Mouse (Mus musculus) embryonic facial prominence, embryonic 12.5 days (tissue): ENCODE results near the gene Grin3b. TPM values are rescaled to one million over a fixed set of nuclear protein-coding genes. Genes with fewer than 3 reads are reported as not detected.
A peak's percentile ranks its signal among the peaks of the same experiment; 100 is the strongest.

Experiments used
- ATAC-seq: fragments of 200-750 bp; cut with Nextera tagmentation; 2 replicates; pipeline ENCODE4 v1.8.0; 2017; ENCODE audit not compliant: insufficient number of reproducible peaks, insufficient read depth, low FRiP score, low TSS enrichment
- H3K27ac ChIP-seq: fragments of 300-500 bp; sonication (generic); 2 replicates; pipeline ENCODE4 v1.5.1; 2016; ENCODE audit warnings: mild to moderate bottlenecking
- H3K27me3 ChIP-seq: fragments of 300-500 bp; sonication (generic); 2 replicates; pipeline ENCODE4 v1.6.1; 2016; ENCODE audit warnings: mild to moderate bottlenecking, moderate library complexity
- H3K36me3 ChIP-seq: fragments of 300-500 bp; sonication (generic); 2 replicates; pipeline ENCODE4 v1.6.1; 2016; ENCODE audit warnings: mild to moderate bottlenecking
- H3K4me1 ChIP-seq: fragments of 300-500 bp; sonication (generic); 2 replicates; pipeline ENCODE4 v1.6.1; 2016
- H3K4me2 ChIP-seq: fragments of 300-500 bp; sonication (generic); replicated peaks from 2 replicates; pipeline ENCODE4 v1.6.1; 2016; ENCODE audit warnings: mild to moderate bottlenecking, moderate library complexity
- H3K4me3 ChIP-seq: fragments of 300-500 bp; sonication (generic); 2 replicates; pipeline ENCODE4 v1.5.1; 2016; ENCODE audit warnings: mild to moderate bottlenecking
- H3K9ac ChIP-seq: fragments of 300-500 bp; sonication (generic); 2 replicates; pipeline ENCODE4 v1.6.1; 2016; ENCODE audit warnings: mild to moderate bottlenecking, moderate library complexity
- H3K9me3 ChIP-seq: fragments of 300-500 bp; sonication (generic); 2 replicates; pipeline ENCODE4 v1.6.1; 2016; ENCODE audit warnings: mild to moderate bottlenecking, moderate library complexity
- WGBS: fragments of 180-500 bp; shearing (Covaris S2); methylation state at CpG from one replicate; pipeline ENCODE4 v1.1.7; 2016; 5-methylcytosine and 5-hydroxymethylcytosine counted together
- polyA plus RNA-seq: library from polyadenylated mRNA; unstranded; fragments of >200 nt; fragmentation: Nextera tagmentation; extraction: Ambion mirVana; gene quantifications from 2 replicates; pipeline ENCODE4 v1.2.1, GENCODE M21; 2016

The Grin3b gene
- polyA plus RNA-seq, 1 experiment from 2014 or later: 0.92 TPM

- Histone ChIP-seq H3K36me3 (peaks cover 3% of the 10 kb centered on the region; the same call in 1 of the 2 replicates), H3K4me1 (peaks cover under 1% of the 10 kb centered on the region), H3K27me3 (peaks cover 62% of the 10 kb centered on the region), H3K9ac (no peak overlapping the region), H3K27ac (no peak overlapping the region), H3K9me3 (peaks cover 11% of the 10 kb centered on the region), H3K4me3 (no peak overlapping the region), H3K4me2 (no peak overlapping the region)
- ATAC-seq: no peak
- 24% methylated on average over 25 of the region's 25 CpGs for WGBS
These were observed 43.1 kb downstream of the Grin3b start for GRCm38 (mm10) chr10:80013609-80014008.

- Histone ChIP-seq H3K4me1 (peaks cover 10% of the 10 kb centered on the region), H3K9ac (no peak overlapping the region), H3K27ac (no peak overlapping the region), H3K36me3 (peaks cover 3% of the 10 kb centered on the region; the same call in 1 of the 2 replicates), H3K4me2 (no peak overlapping the region), H3K27me3 (peaks cover 66% of the 10 kb centered on the region), H3K4me3 (no peak overlapping the region), H3K9me3 (peaks cover 11% of the 10 kb centered on the region)
- no peak for ATAC-seq
- 20% methylated on average over 28 of the region's 28 CpGs for WGBS
These were observed 44.2 kb downstream of the Grin3b start for GRCm38 (mm10) chr10:80014484-80015290.

GRCm38 (mm10) chr10:80015583-80015982 lies 45.1 kb downstream of the Grin3b start:
- Histone ChIP-seq H3K4me1 (peaks cover 17% of the 10 kb centered on the region), H3K9me3 (peaks cover 7% of the 10 kb centered on the region), H3K4me2 (no peak overlapping the region), H3K9ac (no peak overlapping the region), H3K36me3 (peaks cover 3% of the 10 kb centered on the region; the same call in 1 of the 2 replicates), H3K27ac (no peak overlapping the region), H3K4me3 (no peak overlapping the region), H3K27me3 (peaks cover 69% of the 10 kb centered on the region)
- 84% methylated on average over 10 of the region's 10 CpGs for WGBS
- ATAC-seq: no peak

- H3K4me3 ChIP-seq: no peak within 1 kb of the TSS
- no peak for ATAC-seq
- no peaks in the 10 kb centered on the region for H3K9me3 ChIP-seq
- no peak within 1 kb of the TSS for H3K9ac ChIP-seq
- H3K36me3 ChIP-seq: peaks cover 3% of the 10 kb centered on the region; the same call in 1 of the 2 replicates
- peaks cover 19% of the 10 kb centered on the region for H3K4me1 ChIP-seq
- H3K4me2 ChIP-seq: no peak within 1 kb of the TSS
- 68% methylated on average over 11 of the region's 11 CpGs for WGBS
- peaks cover 65% of the 10 kb centered on the region for H3K27me3 ChIP-seq
- H3K27ac ChIP-seq: no peak within 1 kb of the TSS
These were observed 46.0 kb downstream of the Grin3b start, which contains the start of gene Arhgap45 for GRCm38 (mm10) chr10:80016511-80016910. Gene Arhgap45, plus strand, starts transcription at chr10:80016653.

GRCm38 (mm10) chr10:80016931-80017330 lies 46.4 kb downstream of the Grin3b start:
- no peak overlapping the region for H3K4me3 ChIP-seq
- peaks cover 19% of the 10 kb centered on the region for H3K4me1 ChIP-seq
- peaks cover 1% of the 10 kb centered on the region; the same call in 1 of the 2 replicates for H3K36me3 ChIP-seq
- H3K9me3 ChIP-seq: no peaks in the 10 kb centered on the region
- H3K4me2 ChIP-seq: no peak overlapping the region
- H3K9ac ChIP-seq: no peak overlapping the region
- no peak overlapping the region for H3K27ac ChIP-seq
- no peak for ATAC-seq
- WGBS: 90% methylated on average over 10 of the region's 10 CpGs
- peaks cover 60% of the 10 kb centered on the region for H3K27me3 ChIP-seq

- Histone ChIP-seq H3K4me1 (peaks cover 19% of the 10 kb centered on the region), H3K36me3 (no peaks in the 10 kb centered on the region), H3K4me3 (no peak overlapping the region), H3K4me2 (no peak overlapping the region), H3K9me3 (no peaks in the 10 kb centered on the region), H3K9ac (no peak overlapping the region), H3K27me3 (peaks cover 56% of the 10 kb centered on the region), H3K27ac (no peak overlapping the region)
- ATAC-seq: no peak
- WGBS: 81% methylated on average over 3 of the region's 3 CpGs
These were observed 46.8 kb downstream of the Grin3b start for GRCm38 (mm10) chr10:80017361-80017760.

- Histone ChIP-seq H3K27ac (no peak overlapping the region), H3K9ac (no peak overlapping the region), H3K4me3 (no peak overlapping the region), H3K4me1 (peaks cover 19% of the 10 kb centered on the region), H3K27me3 (peaks cover 53% of the 10 kb centered on the region), H3K36me3 (no peaks in the 10 kb centered on the region), H3K4me2 (no peak overlapping the region), H3K9me3 (no peaks in the 10 kb centered on the region)
- 83% methylated on average over 14 of the region's 14 CpGs for WGBS
- no peak for ATAC-seq
These were observed 47.3 kb downstream of the Grin3b start for GRCm38 (mm10) chr10:80017771-80018170.

- no peak overlapping the region for H3K27ac ChIP-seq
- H3K9ac ChIP-seq: peak overlapping the region; percentile 17; the same call in 1 of the 2 replicates
- H3K4me2 ChIP-seq: peak overlapping the region; percentile 28
- H3K36me3 ChIP-seq: no peaks in the 10 kb centered on the region
- H3K4me3 ChIP-seq: no peak overlapping the region
- H3K27me3 ChIP-seq: peaks cover 43% of the 10 kb centered on the region
- 6% methylated on average over 10 of the region's 15 CpGs for WGBS
- no peaks in the 10 kb centered on the region for H3K9me3 ChIP-seq
- peaks cover 19% of the 10 kb centered on the region for H3K4me1 ChIP-seq
- ATAC-seq: 0 out of 2 replicates have a peak, but pooled peaks have one; percentile 8
These were observed 48.3 kb downstream of the Grin3b start for GRCm38 (mm10) chr10:80018739-80019297.

GRCm38 (mm10) chr10:80019471-80020131 lies 49.1 kb downstream of the Grin3b start:
- H3K36me3 ChIP-seq: no peaks in the 10 kb centered on the region
- 6% methylated on average over 20 of the region's 20 CpGs for WGBS
- H3K27ac ChIP-seq: no peak overlapping the region
- peaks cover 19% of the 10 kb centered on the region for H3K4me1 ChIP-seq
- H3K9ac ChIP-seq: peak overlapping the region; percentile 15
- H3K4me3 ChIP-seq: peak overlapping the region; percentile 8
- peak overlapping the region; percentile 28 for H3K4me2 ChIP-seq
- no peaks in the 10 kb centered on the region for H3K9me3 ChIP-seq
- ATAC-seq: peak; percentile 45
- H3K27me3 ChIP-seq: peaks cover 35% of the 10 kb centered on the region

GRCm38 (mm10) chr10:80020191-80020590 lies 49.7 kb downstream of the Grin3b start:
- 20% methylated on average over 11 of the region's 11 CpGs for WGBS
- ATAC-seq: no peak
- Histone ChIP-seq H3K27ac (no peak overlapping the region), H3K9ac (peak overlapping the region; percentile 15), H3K36me3 (no peaks in the 10 kb centered on the region), H3K4me1 (peaks cover 19% of the 10 kb centered on the region), H3K4me2 (peak overlapping the region; percentile 28), H3K27me3 (peaks cover 29% of the 10 kb centered on the region), H3K4me3 (peak overlapping the region; percentile 8), H3K9me3 (no peaks in the 10 kb centered on the region)

GRCm38 (mm10) chr10:80020603-80021319 lies 50.2 kb downstream of the Grin3b start:
- no peak for ATAC-seq
- Histone ChIP-seq H3K4me1 (peaks cover 19% of the 10 kb centered on the region), H3K27me3 (peaks cover 23% of the 10 kb centered on the region), H3K27ac (no peak overlapping the region), H3K4me2 (peak overlapping the region; percentile 28; the same call in 1 of the 2 replicates), H3K9me3 (no peaks in the 10 kb centered on the region), H3K4me3 (0 out of 2 replicates have a peak overlapping the region, but pooled peaks have one; percentile 8), H3K36me3 (no peaks in the 10 kb centered on the region), H3K9ac (no peak overlapping the region)
- 84% methylated on average over 18 of the region's 18 CpGs for WGBS
